Mouse (Mus musculus) kidney, embryonic 15.5 days (tissue): Measurements from ENCODE around the gene Chmp6. TPM values are rescaled to one million over a fixed set of nuclear protein-coding genes. Genes with fewer than 3 reads are reported as not detected.

ENCODE experiments used
- ATAC-seq: fragments of 200-750 bp; cut with Nextera tagmentation; replicated peaks from 2 replicates; pipeline ENCODE4 v1.8.0; 2017; ENCODE audit warnings: moderate TSS enrichment; ENCODE audit not compliant: low FRiP score
- H3K27ac ChIP-seq: fragments of 300-500 bp; sonication (generic); 2 replicates; pipeline ENCODE4 v1.5.1; 2015; ENCODE audit warnings: mild to moderate bottlenecking, inconsistent platforms
- H3K27me3 ChIP-seq: fragments of 300-500 bp; sonication (generic); 2 replicates; pipeline ENCODE4 v1.6.1; 2015; ENCODE audit warnings: inconsistent platforms
- H3K36me3 ChIP-seq: fragments of 300-500 bp; sonication (generic); 2 replicates; pipeline ENCODE4 v1.6.1; 2015; ENCODE audit warnings: inconsistent platforms
- H3K4me1 ChIP-seq: fragments of 300-500 bp; sonication (generic); 2 replicates; pipeline ENCODE4 v1.6.1; 2015; ENCODE audit warnings: inconsistent platforms
- H3K4me2 ChIP-seq: fragments of 300-500 bp; sonication (generic); 2 replicates; pipeline ENCODE4 v1.6.1; 2015; ENCODE audit warnings: moderate library complexity, mild to moderate bottlenecking, inconsistent platforms
- H3K4me3 ChIP-seq: fragments of 300-500 bp; sonication (generic); replicated peaks from 2 replicates; pipeline ENCODE4 v1.5.1; 2015; ENCODE audit warnings: mild to moderate bottlenecking, inconsistent platforms
- H3K9ac ChIP-seq: fragments of 300-500 bp; sonication (generic); 2 replicates; pipeline ENCODE4 v1.6.1; 2015; ENCODE audit warnings: mild to moderate bottlenecking, inconsistent platforms
- H3K9me3 ChIP-seq: fragments of 300-500 bp; sonication (generic); replicated peaks from 2 replicates; pipeline ENCODE4 v1.6.1; 2016; ENCODE audit warnings: inconsistent platforms
- WGBS: fragments of 180-500 bp; shearing (Covaris S2); methylation state at CpG from one replicate; pipeline ENCODE4 v1.1.7; 2015; ENCODE audit warnings: mixed read lengths; 5-methylcytosine and 5-hydroxymethylcytosine counted together
- polyA plus RNA-seq: library from polyadenylated mRNA; unstranded; fragments of >200 nt; fragmentation: Nextera tagmentation; extraction: Ambion mirVana; gene quantifications from 2 replicates; pipeline ENCODE4 v1.2.1, GENCODE M21; 2015

Chmp6 gene
- polyA plus RNA-seq, 1 experiment from 2014 or later = 101 TPM

- no peaks in the 10 kb centered on the region for H3K9me3 ChIP-seq
- ATAC-seq = no peak
- 67% methylated on average over 16 of the region's 16 CpGs for WGBS
- H3K27ac ChIP-seq = no peak overlapping the region
- H3K27me3 ChIP-seq = no peaks in the 10 kb centered on the region
- H3K4me3 ChIP-seq = no peak overlapping the region
- no peak overlapping the region for H3K9ac ChIP-seq
- H3K4me2 ChIP-seq = peak overlapping the region; percentile 4; the same call in 1 of the 2 replicates
- peaks cover 26% of the 10 kb centered on the region for H3K4me1 ChIP-seq
- H3K36me3 ChIP-seq = no peaks in the 10 kb centered on the region
These were observed 14.9 kb downstream of the Chmp6 start for GRCm38 (mm10) chr11:119928023-119928681.

DNA sequence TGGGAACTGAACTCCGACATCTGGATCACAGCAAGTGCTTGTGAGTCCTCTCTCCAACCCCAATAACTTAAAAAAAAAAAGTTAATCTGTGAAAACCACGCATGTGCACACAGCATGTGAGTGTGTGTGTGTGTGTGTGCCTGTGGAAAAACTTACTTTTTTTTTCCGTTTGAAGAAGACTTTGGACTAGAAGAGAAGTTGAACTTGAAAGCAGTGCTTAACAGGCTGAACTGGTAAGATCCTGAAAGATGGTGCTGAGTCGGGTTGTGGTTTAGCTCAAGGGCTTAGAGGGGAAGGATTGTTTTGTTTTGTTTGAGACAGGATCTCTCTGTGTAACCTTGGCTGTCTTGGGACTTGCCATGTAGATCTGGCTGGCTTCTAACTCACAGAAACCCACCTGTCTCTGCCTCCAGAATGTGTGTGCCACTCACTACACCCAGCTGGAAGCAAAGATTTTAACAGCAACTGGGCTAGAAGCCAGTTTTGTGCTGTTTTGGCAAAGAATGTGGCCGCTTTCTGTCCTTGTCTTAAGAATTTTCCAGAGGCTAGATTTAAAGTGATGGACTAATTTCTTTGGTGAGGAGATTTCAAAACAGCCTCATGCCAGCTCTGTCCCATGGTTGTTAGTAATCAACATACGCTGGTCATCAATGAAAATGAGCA, 16.5 kb downstream of the Chmp6 start:
- Histone ChIP-seq H3K27me3 (no peaks in the 10 kb centered on the region), H3K36me3 (no peaks in the 10 kb centered on the region), H3K9me3 (no peaks in the 10 kb centered on the region), H3K4me3 (no peak overlapping the region), H3K4me1 (peaks cover 35% of the 10 kb centered on the region), H3K27ac (no peak overlapping the region), H3K4me2 (no peak overlapping the region), H3K9ac (no peak overlapping the region)
- no peak for ATAC-seq
- WGBS = 84% methylated on average over 6 of the region's 6 CpGs

GRCm38 (mm10) chr11:119931809-119932208, 18.6 kb downstream of the Chmp6 start:
- WGBS = 46% methylated on average over 10 of the region's 10 CpGs
- Histone ChIP-seq H3K9ac (no peak overlapping the region), H3K27ac (peak overlapping the region; percentile 56; the same call in 1 of the 2 replicates), H3K27me3 (no peaks in the 10 kb centered on the region), H3K4me2 (peak overlapping the region; percentile 27; the same call in 1 of the 2 replicates), H3K4me1 (peaks cover 43% of the 10 kb centered on the region), H3K36me3 (no peaks in the 10 kb centered on the region), H3K4me3 (no peak overlapping the region), H3K9me3 (no peaks in the 10 kb centered on the region)
- ATAC-seq = no peak

- Histone ChIP-seq H3K27me3 (no peaks in the 10 kb centered on the region), H3K4me2 (no peak overlapping the region), H3K9ac (no peak overlapping the region), H3K27ac (no peak overlapping the region), H3K36me3 (no peaks in the 10 kb centered on the region), H3K4me3 (no peak overlapping the region), H3K4me1 (peaks cover 56% of the 10 kb centered on the region), H3K9me3 (no peaks in the 10 kb centered on the region)
- 74% methylated on average over 4 of the region's 4 CpGs for WGBS
- no peak for ATAC-seq
These were observed 19.9 kb downstream of the Chmp6 start for GRCm38 (mm10) chr11:119933142-119933541.

DNA sequence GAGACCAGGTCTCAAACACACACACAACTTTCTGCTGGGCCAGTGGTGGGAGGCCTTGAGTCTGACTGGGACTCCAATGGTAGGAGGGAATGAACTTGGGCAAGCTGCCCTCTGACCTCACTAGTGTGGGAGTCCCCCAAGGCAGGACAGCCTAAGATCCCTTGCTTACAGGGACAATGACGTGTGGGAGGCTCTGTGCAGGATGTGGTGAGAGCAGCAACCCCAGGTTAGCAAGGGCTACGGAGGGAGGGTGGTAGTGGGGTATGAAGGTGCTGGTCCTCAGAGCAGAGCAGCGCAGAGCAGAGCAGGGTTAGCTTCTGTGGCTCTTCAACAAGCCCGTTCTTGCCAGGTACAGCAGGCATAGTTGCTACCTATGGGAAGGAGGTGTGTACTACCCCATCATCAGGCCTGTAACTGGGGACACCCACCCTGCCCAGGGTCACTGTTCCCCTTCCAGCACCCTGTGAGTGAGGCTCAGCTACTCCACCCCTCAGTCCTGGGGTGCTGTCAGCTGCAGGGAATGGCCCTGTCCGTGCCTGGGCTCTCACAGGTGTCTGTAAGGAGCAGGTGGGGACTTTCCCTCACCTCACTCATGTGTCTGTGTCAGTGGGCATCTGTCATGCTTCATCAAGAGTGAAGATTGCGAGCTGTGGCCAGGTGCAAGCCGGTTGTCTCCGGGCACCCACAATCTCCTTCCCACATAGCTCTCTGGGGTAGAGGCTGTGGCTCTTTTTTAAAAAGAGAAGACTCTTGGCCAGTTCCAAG, 20.8 kb downstream of the Chmp6 start:
- Histone ChIP-seq H3K9ac (no peak overlapping the region), H3K4me3 (no peak overlapping the region), H3K9me3 (no peaks in the 10 kb centered on the region), H3K36me3 (no peaks in the 10 kb centered on the region), H3K4me1 (peaks cover 65% of the 10 kb centered on the region), H3K4me2 (no peak overlapping the region), H3K27ac (no peak overlapping the region), H3K27me3 (no peaks in the 10 kb centered on the region)
- WGBS = 72% methylated on average over 8 of the region's 8 CpGs
- no peak for ATAC-seq

GRCm38 (mm10) chr11:119934773-119935172, 21.5 kb downstream of the Chmp6 start:
- Histone ChIP-seq H3K9ac (no peak overlapping the region), H3K4me1 (peaks cover 72% of the 10 kb centered on the region), H3K4me3 (no peak overlapping the region), H3K27me3 (no peaks in the 10 kb centered on the region), H3K4me2 (no peak overlapping the region), H3K36me3 (no peaks in the 10 kb centered on the region), H3K27ac (no peak overlapping the region), H3K9me3 (no peaks in the 10 kb centered on the region)
- WGBS = 76% methylated on average over 8 of the region's 8 CpGs
- ATAC-seq = no peak

DNA sequence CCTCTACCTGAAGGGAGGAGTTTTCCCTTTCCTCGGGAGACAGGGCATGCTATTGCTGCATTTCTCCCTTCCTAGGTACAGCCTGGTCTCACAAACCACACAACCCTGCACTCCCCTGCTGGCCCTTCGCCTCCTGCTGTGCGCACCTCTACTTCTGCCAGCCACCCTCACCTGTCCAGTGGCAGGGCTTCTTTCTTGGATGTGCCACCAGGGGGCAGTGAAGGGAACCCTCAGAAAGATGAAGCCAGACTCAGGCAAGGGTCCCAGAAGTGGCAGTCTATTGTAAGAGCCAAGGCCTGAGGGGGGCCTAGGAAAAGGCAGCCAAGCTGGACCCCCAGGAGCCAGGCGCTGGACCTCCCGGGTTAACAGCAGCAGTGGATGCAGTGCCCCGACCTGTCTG, 22.2 kb downstream of the Chmp6 start:
- ATAC-seq = no peak
- no peak overlapping the region for H3K4me3 ChIP-seq
- 31% methylated on average over 6 of the region's 6 CpGs for WGBS
- H3K4me1 ChIP-seq = peaks cover 75% of the 10 kb centered on the region
- H3K27ac ChIP-seq = no peak overlapping the region
- no peak overlapping the region for H3K9ac ChIP-seq
- H3K27me3 ChIP-seq = no peaks in the 10 kb centered on the region
- H3K36me3 ChIP-seq = no peaks in the 10 kb centered on the region
- H3K9me3 ChIP-seq = no peaks in the 10 kb centered on the region
- H3K4me2 ChIP-seq = no peak overlapping the region

- ATAC-seq = no peak
- Histone ChIP-seq H3K27me3 (no peaks in the 10 kb centered on the region), H3K9ac (no peak overlapping the region), H3K27ac (0 out of 2 replicates have a peak overlapping the region, but pooled peaks have one; percentile 87), H3K4me2 (no peak overlapping the region), H3K4me3 (no peak overlapping the region), H3K36me3 (no peaks in the 10 kb centered on the region), H3K4me1 (peaks cover 84% of the 10 kb centered on the region), H3K9me3 (no peaks in the 10 kb centered on the region)
- 79% methylated on average over 2 of the region's 2 CpGs for WGBS
These were observed 23.2 kb downstream of the Chmp6 start for GRCm38 (mm10) chr11:119936456-119936855.

DNA sequence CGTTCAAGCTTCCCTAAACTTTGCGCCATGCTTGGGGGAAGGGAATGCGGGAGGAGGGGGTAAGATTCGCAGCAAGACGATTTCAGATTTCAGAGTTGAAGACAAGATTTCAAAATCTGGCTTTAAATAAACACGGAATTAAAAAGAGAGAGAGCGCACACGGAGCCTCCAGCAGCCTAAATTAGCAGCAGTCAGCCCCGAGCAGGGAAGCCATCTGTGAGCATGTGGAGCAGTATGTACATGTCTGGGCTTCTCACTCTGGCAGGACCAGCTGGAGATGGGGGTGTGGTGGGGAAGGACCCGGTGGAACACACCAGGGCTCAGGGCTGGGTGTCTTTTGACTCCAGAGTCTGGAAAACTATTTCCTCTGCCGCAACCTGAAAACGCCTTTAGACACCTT, 24.0 kb downstream of the Chmp6 start:
- H3K36me3 ChIP-seq = no peaks in the 10 kb centered on the region
- H3K9me3 ChIP-seq = no peaks in the 10 kb centered on the region
- no peaks in the 10 kb centered on the region for H3K27me3 ChIP-seq
- 59% methylated on average over 12 of the region's 12 CpGs for WGBS
- no peak for ATAC-seq
- H3K4me3 ChIP-seq = no peak overlapping the region
- peak overlapping the region; percentile 87; the same call in 1 of the 2 replicates for H3K27ac ChIP-seq
- H3K4me2 ChIP-seq = no peak overlapping the region
- H3K4me1 ChIP-seq = peaks cover 84% of the 10 kb centered on the region
- no peak overlapping the region for H3K9ac ChIP-seq

DNA sequence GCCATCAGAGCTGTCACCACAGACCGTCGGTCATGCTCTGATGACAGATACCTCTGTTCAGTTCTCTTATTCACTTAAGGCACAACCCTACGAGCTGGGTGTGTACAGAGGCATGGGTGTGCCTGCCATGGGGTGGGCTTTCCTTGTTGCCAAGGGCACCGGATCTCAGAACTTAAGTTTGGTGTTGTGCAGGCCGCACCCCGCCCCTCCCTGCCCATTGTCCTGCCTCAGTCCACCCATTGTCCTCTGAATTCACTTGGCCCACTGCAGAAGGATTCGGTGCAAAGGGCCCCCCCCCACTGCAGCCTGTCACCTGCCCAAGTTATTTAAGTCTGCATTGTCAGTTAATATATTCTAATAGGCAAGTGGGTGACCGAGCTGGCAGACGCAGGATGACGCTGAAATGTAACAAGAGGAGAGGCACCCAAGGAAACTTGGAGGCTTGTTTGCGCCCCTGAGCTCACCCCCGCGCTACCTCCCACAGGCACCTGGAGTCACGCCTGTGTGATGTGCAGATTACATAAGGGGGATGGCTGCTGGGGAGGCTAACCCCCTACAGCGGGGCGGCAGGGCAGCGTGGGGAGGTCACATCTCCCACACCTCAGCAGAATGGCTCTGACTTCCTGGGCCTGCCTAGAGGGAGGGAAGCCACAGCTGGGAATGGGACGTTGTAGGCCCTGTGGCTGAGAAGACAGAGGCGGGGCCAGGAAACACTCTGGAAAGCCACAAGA, 24.7 kb downstream of the Chmp6 start:
- Histone ChIP-seq H3K9me3 (no peaks in the 10 kb centered on the region), H3K36me3 (no peaks in the 10 kb centered on the region), H3K27ac (peak overlapping the region; percentile 87), H3K9ac (0 out of 2 replicates have a peak overlapping the region, but pooled peaks have one; percentile 1), H3K27me3 (no peaks in the 10 kb centered on the region), H3K4me1 (peaks cover 78% of the 10 kb centered on the region), H3K4me2 (peak overlapping the region; percentile 35), H3K4me3 (no peak overlapping the region)
- no peak for ATAC-seq
- WGBS = 54% methylated on average over 19 of the region's 19 CpGs

DNA sequence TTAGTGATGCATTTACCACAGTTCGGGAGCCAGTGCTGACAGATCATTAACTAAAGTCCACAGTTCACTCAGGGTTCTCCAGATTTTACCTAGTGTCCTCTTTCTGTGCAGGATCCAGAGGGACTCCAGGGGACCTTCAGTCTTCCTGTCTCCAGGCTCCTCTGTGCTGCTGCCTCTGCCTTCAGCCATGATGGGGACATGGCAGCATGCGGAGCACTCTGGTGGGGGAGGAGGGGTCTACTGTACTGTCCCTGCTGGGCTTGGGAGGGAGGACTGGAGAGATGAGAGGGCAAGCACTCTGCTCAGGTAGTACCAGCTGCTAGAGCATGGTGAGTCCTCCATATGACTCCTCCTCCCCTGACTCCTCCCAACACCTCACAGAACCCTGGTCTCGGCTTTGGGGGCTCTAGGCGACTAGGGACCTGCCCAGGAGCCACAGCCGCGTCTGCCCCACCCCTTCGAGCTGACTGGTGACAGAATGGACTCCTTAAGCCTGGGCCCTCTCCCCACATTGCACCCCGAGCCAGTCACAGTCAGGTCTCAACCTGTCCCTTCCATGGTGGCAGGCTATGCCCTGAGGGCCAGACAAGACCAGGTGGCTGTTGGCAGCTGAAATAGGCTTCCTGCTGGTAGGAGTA, 26.0 kb downstream of the Chmp6 start:
- 49% methylated on average over 8 of the region's 8 CpGs for WGBS
- Histone ChIP-seq H3K36me3 (no peaks in the 10 kb centered on the region), H3K9me3 (no peaks in the 10 kb centered on the region), H3K4me3 (no peak overlapping the region; the same call in 1 of the 2 replicates), H3K27ac (peak overlapping the region; percentile 87), H3K4me1 (peaks cover 79% of the 10 kb centered on the region), H3K4me2 (peak overlapping the region; percentile 35), H3K9ac (no peak overlapping the region), H3K27me3 (no peaks in the 10 kb centered on the region)
- no peak for ATAC-seq
